15 mouse cellular contexts compared by ENCODE assay signal in genomic region chr10:98608221-98608941, GRCm38 (mm10).
DNase-seq lines count a peak whose midpoint lies in the region; ATAC-seq lines count a peak whose summit lies in the region.
"Had no signal": no experiment of that assay in that cellular context is flagged by ENCODE, and none has a peak within 500 bp of the region (broad histone marks: within the 10 kb centered on the region; RNA-seq: fewer than 3 reads in every experiment).

No protein-coding gene starts in this region.

- intact Hi-C loops in left cerebral cortex, postnatal 4 days (cut with DNase I) = no loop called here

- ATAC-seq in megakaryocyte, adult 5-6 weeks (ENCODE audit: poor library complexity, severe bottlenecking) = no peak
- ATAC-seq in CD4-positive, CD25-positive, alpha-beta regulatory T cell, adult 4 months = no peak
- ATAC-seq: midbrain, embryonic 16.5 days had no signal

- DNase-seq in left cerebral cortex, adult 11 months (ENCODE audit: low spot score) = peak; percentile 50
- no peak for DNase-seq in left cerebral cortex, postnatal 4 days
- DNase-seq in frontal cortex, adult 2 months (ENCODE audit: extremely low spot score in 1 of 2, low spot score in 1 of 2) = peak; percentile 69 to 74
- peak; percentile 53 to 77 for DNase-seq in left cerebral cortex, adult 9 months (ENCODE audit: low spot score in 2 of 2)
- no peak for DNase-seq in testis, postnatal 14 days (ENCODE audit: low spot score)
- DNase-seq: cerebellum, adult 11-12 months; cerebellum, postnatal 36 days; gastrocnemius, postnatal 36 days; heart, postnatal 14 days; kidney, postnatal 4 days; liver, embryonic 13.5 days; thymus, postnatal 36 days had no signal

Comparison
In these comparisons a context has a peak if more than half of its experiments do, and no peak if none do; other contexts are left out.
1. DNase-seq: peak in left cerebral cortex, adult 11 months (single experiment), frontal cortex, adult 2 months (2 of 2) and left cerebral cortex, adult 9 months (2 of 2); none in left cerebral cortex, postnatal 4 days (single experiment) and testis, postnatal 14 days (single experiment).